Mouse (Mus musculus) spleen, adult 10 weeks (tissue): Measurements from ENCODE around the gene Slf1. TPM values are rescaled to one million over a fixed set of nuclear protein-coding genes. Genes with fewer than 3 reads are reported as not detected.

ENCODE experiments used
- polyA plus RNA-seq: library from polyadenylated mRNA; stranded (reverse); fragments of 350-450 nt; fragmentation: Illumina TruSeq; extraction: RNeasy Lipid Tissue Mini Kit (QIAGEN cat#74804); gene quantifications from one replicate; pipeline ENCODE4 v1.2.3, GENCODE M21; 2015; ENCODE audit warnings: low replicate concordance; ENCODE audit not compliant: insufficient read depth

Gene Slf1
- 20.7 TPM for polyA plus RNA-seq

DNA sequence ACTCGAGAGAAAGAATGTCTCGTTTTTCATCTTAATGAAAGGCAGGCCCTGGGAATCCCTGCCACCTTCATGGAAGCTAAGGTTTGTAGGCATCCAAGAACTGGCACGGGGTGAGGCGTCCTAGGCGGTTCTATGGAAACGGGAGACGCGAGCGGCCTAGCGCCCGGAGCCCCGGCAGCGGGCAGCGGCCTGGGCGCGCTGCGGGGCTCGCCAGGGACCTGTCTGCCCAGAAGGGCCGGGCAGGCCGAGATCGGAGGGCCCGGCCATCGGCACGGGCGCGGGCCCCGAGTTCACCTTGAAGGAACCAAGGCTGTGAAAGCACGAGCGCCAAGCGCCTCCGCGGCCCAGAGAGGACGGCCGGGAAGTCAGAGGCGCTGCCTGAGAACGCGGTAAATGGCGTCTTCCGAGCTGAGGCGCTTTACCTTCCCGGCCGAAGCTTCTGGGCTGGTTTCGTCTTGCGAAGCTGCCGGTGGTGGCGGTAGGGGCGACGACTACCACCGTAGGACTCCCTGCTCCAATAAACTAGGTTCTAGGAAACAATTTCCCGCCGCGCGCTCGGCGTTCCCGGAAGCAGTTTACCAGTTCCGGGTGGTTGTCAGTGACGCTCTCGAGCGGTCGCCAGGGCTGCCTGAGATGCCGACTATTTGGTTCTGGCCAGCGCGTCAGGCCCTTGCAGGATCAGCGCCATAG, at the start of gene Slf1, which contains the start of gene 2210408I21Rik:
Gene Slf1, minus strand, starts transcription at position 543 of the 690 bp plus-strand sequence.
Gene 2210408I21Rik, plus strand, starts transcription at position 610 of the 690 bp plus-strand sequence.

Other genes starting within 250 kb of the Slf1 start
- gene 2210408I21Rik, start 67 bp upstream of the Slf1 start, polyA plus RNA-seq = 3.4 TPM